Mouse (Mus musculus) heart, adult 2 months (tissue): ENCODE measurements at regions not wholly inside any gene's neighbourhood (a gene's known extent, or its start where the extent isn't known, plus 50 kb on each side); places are given as distances from the start of the nearest gene placed in this dataset.
"Not testable (repeated sequence)": the region's sequence is repeated elsewhere in the genome, so short reads cannot be mapped to it uniquely, and the experiment has no call there.

Experiments
- DNase-seq, 2 experiments: peaks; one replicate each; pipeline ENCODE4 v3.0.0; 2021
- H3K27ac ChIP-seq: fragments of 200-600 bp; 2 replicates; pipeline ENCODE4 v1.8.1; 2022
- H3K27me3 ChIP-seq: fragments of 200-500 bp; 2 replicates; pipeline ENCODE4 v1.6.1; 2012; ENCODE audit warnings: mild to moderate bottlenecking, low read length, inconsistent platforms, mixed read lengths; ENCODE audit not compliant: control insufficient read depth, insufficient read depth
- H3K36me3 ChIP-seq: fragments of 200-500 bp; 2 replicates; pipeline ENCODE4 v1.6.1; 2012; ENCODE audit warnings: low read length, inconsistent platforms; ENCODE audit not compliant: control insufficient read depth, insufficient read depth
- H3K4me1 ChIP-seq: fragments of 200-500 bp; 2 replicates; pipeline ENCODE4 v1.6.1; 2011; ENCODE audit warnings: low read length; ENCODE audit not compliant: control insufficient read depth, insufficient read depth
- H3K4me3 ChIP-seq: fragments of 200-600 bp; 2 replicates; pipeline ENCODE4 v1.8.1; 2022
- H3K79me2 ChIP-seq: fragments of 200-500 bp; replicated peaks from 2 replicates; pipeline ENCODE4 v1.6.1; 2012; ENCODE audit warnings: mild to moderate bottlenecking, inconsistent platforms, low read length, moderate library complexity, mixed read lengths; ENCODE audit not compliant: control insufficient read depth, insufficient read depth
- H3K9ac ChIP-seq: fragments of 200-500 bp; 2 replicates; pipeline ENCODE4 v1.6.1; 2012; ENCODE audit warnings: low read depth, mild to moderate bottlenecking, control low read depth, inconsistent platforms, low read length, mixed read lengths
- CTCF ChIP-seq: fragments of 200-600 bp; IDR thresholded peaks from 2 replicates; pipeline ENCODE4 v1.8.1; 2022; ENCODE audit warnings: antibody characterized with exemption, mild to moderate bottlenecking, moderate library complexity
- EP300 ChIP-seq: fragments of 200-500 bp; IDR thresholded peaks from 2 replicates; pipeline ENCODE4 v1.6.1; 2011; ENCODE audit warnings: low read depth, low read length, control low read depth; ENCODE audit not compliant: insufficient read depth
- POLR2A ChIP-seq: fragments of 200-500 bp; IDR thresholded peaks from 2 replicates; pipeline ENCODE4 v1.6.1; 2011; ENCODE audit warnings: mild to moderate bottlenecking, low read depth, low read length, control low read depth; ENCODE audit not compliant: insufficient read depth
- WGBS: fragments of 180-500 bp; shearing (Covaris S2); methylation state at CpG from one replicate; pipeline ENCODE4 v1.1.7; 2018; 5-methylcytosine and 5-hydroxymethylcytosine counted together
- intact Hi-C: fragments of 180-260 bp; cut with DNase I; formaldehyde crosslinking; loops from one replicate; pipeline ENCODE4 v1.15.1; 2025

- TF ChIP-seq CTCF = no peak
- TF ChIP-seq EP300 = no peak
- TF ChIP-seq POLR2A = no peak
- H3K27ac ChIP-seq = no peak overlapping the region
- no peak for DNase-seq
- H3K4me1 ChIP-seq = no peaks in the 10 kb centered on the region
- no peak overlapping the region for H3K4me3 ChIP-seq
- no peak overlapping the region for H3K9ac ChIP-seq
- no peaks in the 10 kb centered on the region for H3K79me2 ChIP-seq
- intact Hi-C loops = no loop called here
- 36% methylated on average over 1 of the region's 1 CpGs for WGBS
- H3K27me3 ChIP-seq = no peaks in the 10 kb centered on the region
- H3K36me3 ChIP-seq = no peaks in the 10 kb centered on the region
Observed at GRCm38 (mm10) chr8:28400141-28400540, 952.7 kb downstream of the Poteg start.

- WGBS = 67% methylated on average over 7 of the region's 7 CpGs
- intact Hi-C loops = no loop called here
Observed at GRCm38 (mm10) chr8:28427544-28428135, 980.2 kb downstream of the Poteg start.

GRCm38 (mm10) chr8:28473190-28473589 is 1025.7 kb downstream of the Poteg start:
- Histone ChIP-seq H3K4me3 (no peak overlapping the region), H3K79me2 (no peaks in the 10 kb centered on the region), H3K27ac (no peak overlapping the region), H3K36me3 (no peaks in the 10 kb centered on the region), H3K27me3 (no peaks in the 10 kb centered on the region), H3K9ac (no peak overlapping the region), H3K4me1 (no peaks in the 10 kb centered on the region)
- 81% methylated on average over 2 of the region's 2 CpGs for WGBS
- intact Hi-C loops = no loop called here
- TF ChIP-seq POLR2A (no peak), EP300 (no peak), CTCF (no peak)
- DNase-seq = no peak

More at GRCm38 (mm10) chr8:28427544-28428135, 980.2 kb downstream of the Poteg start:
- Histone ChIP-seq H3K79me2 (no peaks in the 10 kb centered on the region), H3K36me3 (no peaks in the 10 kb centered on the region), H3K9ac (no peak overlapping the region), H3K27ac (no peak overlapping the region), H3K4me1 (no peaks in the 10 kb centered on the region), H3K4me3 (no peak overlapping the region), H3K27me3 (no peaks in the 10 kb centered on the region)
- no peak for TF ChIP-seq POLR2A
- TF ChIP-seq CTCF = no peak
- TF ChIP-seq EP300 = no peak
- no peak for DNase-seq

GRCm38 (mm10) chr8:28487913-28488312 is 1040.4 kb downstream of the Poteg start:
- intact Hi-C loops = no loop called here
- Histone ChIP-seq H3K27ac (no peak overlapping the region), H3K79me2 (no peaks in the 10 kb centered on the region), H3K9ac (no peak overlapping the region), H3K4me1 (no peaks in the 10 kb centered on the region), H3K27me3 (no peaks in the 10 kb centered on the region), H3K4me3 (no peak overlapping the region), H3K36me3 (no peaks in the 10 kb centered on the region)
- DNase-seq = no peak
- 79% methylated on average over 3 of the region's 3 CpGs for WGBS
- TF ChIP-seq POLR2A (no peak), EP300 (no peak), CTCF (no peak)

GRCm38 (mm10) chr8:28503488-28504319 is 1056.2 kb downstream of the Poteg start:
- H3K36me3 ChIP-seq = no peaks in the 10 kb centered on the region
- no peak overlapping the region for H3K27ac ChIP-seq
- intact Hi-C loops = no loop called here
- H3K9ac ChIP-seq = no peak overlapping the region
- WGBS = 61% methylated on average over 5 of the region's 5 CpGs
- H3K4me3 ChIP-seq = no peak overlapping the region
- TF ChIP-seq POLR2A (no peak), EP300 (no peak), CTCF (no peak)
- H3K79me2 ChIP-seq = no peaks in the 10 kb centered on the region
- DNase-seq = no peak
- H3K4me1 ChIP-seq = no peaks in the 10 kb centered on the region
- H3K27me3 ChIP-seq = no peaks in the 10 kb centered on the region

- H3K27ac ChIP-seq, H3K79me2 ChIP-seq, H3K9ac ChIP-seq, intact Hi-C loops, H3K27me3 ChIP-seq, H3K4me3 ChIP-seq, H3K36me3 ChIP-seq, H3K4me1 ChIP-seq, DNase-seq: not testable (repeated sequence)
- WGBS = 63% methylated on average over 1 of the region's 1 CpGs
Observed at GRCm38 (mm10) chr8:28523506-28523905, 1076.0 kb downstream of the Poteg start.
